Mouse (Mus musculus): ENCODE data around the gene Tmcc2.
A peak's percentile ranks its signal among the peaks of the same experiment; 100 is the strongest.

Tmcc2 gene

GRCm38 (mm10) chr1:132389886-132390585 is 1.0 kb downstream of the Tmcc2 start:
- peak; percentile 89 for DNase-seq (ENCODE audit: low read depth, low spot score)

DNA sequence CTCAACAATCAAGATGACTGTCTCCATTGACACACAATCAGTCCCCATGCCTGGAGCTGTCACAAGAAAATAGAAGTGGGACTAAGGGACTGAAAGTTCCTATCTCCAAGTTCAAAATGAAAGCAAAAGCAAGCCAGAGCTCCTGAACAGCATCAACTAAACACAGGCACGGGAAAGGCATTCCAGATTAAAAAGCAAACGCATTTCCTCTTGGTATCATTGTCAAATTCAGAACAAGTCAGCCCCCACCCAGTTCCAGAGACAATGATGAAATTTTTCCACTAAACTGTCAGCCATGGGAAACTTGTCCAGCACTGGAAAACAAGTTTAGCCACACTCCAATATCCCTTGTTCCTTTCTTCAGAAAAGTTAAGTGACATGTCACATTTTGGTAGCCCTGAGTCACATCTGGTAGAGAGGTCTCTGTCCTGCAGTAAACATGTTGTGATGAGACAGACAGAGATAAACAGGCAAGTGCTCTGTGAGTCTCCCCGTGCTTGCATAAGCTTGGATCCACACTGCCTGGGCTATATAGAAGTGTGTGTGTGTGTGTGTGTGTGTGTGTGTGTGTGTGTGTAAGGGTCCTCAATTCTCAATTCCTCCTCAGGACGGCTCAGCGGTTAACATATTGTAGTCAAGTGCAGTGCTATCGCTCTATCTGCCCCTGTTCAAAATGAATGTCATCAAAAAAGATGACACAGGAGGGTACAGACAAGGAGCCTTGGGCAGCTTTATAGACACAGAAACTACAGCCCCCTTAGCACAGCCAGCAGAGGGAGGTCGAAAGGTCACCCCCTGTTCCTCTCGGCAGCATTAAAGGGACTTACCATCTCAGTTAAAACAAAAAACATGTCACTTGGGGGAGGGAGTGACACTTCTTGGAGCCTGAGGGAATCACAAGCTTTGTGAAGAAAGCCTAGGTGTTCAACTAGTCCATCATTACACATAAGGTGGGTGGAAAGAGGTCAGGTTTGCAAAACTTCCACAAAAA is 2.0 kb downstream of the Tmcc2 start:
- no peak for DNase-seq (ENCODE audit: low read depth, low spot score)

GRCm38 (mm10) chr1:132387943-132388342 is 3.1 kb downstream of the Tmcc2 start:
- no peak for DNase-seq (ENCODE audit: low read depth, low spot score)

GRCm38 (mm10) chr1:132386266-132386665 is 4.8 kb downstream of the Tmcc2 start:
- no peak for DNase-seq (ENCODE audit: low read depth, low spot score)

- no peak for DNase-seq (ENCODE audit: low read depth, low spot score)
Observed at GRCm38 (mm10) chr1:132385711-132386110, 5.4 kb downstream of the Tmcc2 start.

GRCm38 (mm10) chr1:132385266-132385665 is 5.8 kb downstream of the Tmcc2 start:
- DNase-seq (ENCODE audit: low read depth, low spot score) = no peak

GRCm38 (mm10) chr1:132384001-132384554 is 7.0 kb downstream of the Tmcc2 start:
- no peak for DNase-seq (ENCODE audit: low read depth, low spot score)

GRCm38 (mm10) chr1:132381929-132382328 is 9.2 kb downstream of the Tmcc2 start:
- no peak for DNase-seq (ENCODE audit: low read depth, low spot score)

GRCm38 (mm10) chr1:132380550-132381100 is 10.5 kb downstream of the Tmcc2 start:
- DNase-seq (ENCODE audit: low read depth, low spot score) = peak; percentile 57

- no peak for DNase-seq (ENCODE audit: low read depth, low spot score)
Observed at GRCm38 (mm10) chr1:132377811-132378210, 13.3 kb downstream of the Tmcc2 start.

DNA sequence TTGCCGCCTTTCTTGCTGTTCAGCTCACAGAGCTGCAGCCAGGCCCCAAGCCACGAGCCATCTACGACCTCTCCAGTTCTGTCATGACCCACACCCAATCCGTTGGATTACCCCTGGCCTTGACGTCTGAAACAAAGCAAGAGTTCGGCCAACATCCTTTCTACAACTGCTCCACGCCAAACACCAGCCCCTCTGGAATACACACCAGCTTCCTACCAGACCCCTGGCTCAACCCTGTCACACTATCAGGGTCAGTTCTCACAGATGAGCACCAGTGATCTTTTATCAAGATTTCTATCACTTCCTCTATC is 14.1 kb downstream of the Tmcc2 start:
- no peak for DNase-seq (ENCODE audit: low read depth, low spot score)

- DNase-seq (ENCODE audit: low read depth, low spot score) = no peak
Observed at GRCm38 (mm10) chr1:132376211-132377054, 14.6 kb downstream of the Tmcc2 start.

DNA sequence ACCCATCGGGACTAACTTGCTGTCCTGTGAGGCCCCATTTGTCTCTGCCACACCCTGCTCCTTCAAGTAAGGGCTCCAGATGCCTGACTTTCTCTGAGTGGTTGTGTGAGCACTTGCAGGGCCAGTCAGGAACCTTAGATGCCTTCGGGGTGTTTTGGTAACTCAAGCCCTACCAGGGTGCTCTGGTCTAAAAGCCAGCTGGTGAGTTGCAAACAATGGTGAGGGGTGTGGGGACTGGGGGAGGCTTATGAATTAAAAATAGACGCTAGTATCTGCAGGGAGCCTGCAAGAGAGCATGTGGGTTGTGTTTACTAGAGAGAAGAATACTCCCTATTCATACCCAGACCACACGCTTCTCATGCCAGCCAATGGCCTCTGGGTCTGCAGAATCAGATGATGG is 15.8 kb downstream of the Tmcc2 start:
- DNase-seq (ENCODE audit: low read depth, low spot score) = no peak

DNA sequence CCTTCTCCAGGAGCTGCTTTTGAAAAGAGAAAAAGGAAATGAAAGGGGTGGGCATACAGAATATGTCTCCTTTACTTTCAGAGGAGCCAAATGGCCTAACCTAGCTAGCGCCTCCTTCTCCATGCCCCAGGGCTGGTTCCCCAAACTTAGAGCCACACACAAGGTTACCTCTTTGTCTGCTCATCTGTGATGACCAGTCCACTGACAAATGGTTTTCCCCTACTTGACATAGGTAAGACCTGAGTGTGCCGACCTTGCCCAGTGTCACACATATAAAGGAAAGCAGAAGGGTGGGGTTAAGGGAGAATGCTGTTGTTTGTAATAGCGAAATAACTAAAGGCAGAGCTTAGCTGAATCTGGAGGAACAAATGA is 16.2 kb downstream of the Tmcc2 start:
- no peak for DNase-seq (ENCODE audit: low read depth, low spot score)

DNA sequence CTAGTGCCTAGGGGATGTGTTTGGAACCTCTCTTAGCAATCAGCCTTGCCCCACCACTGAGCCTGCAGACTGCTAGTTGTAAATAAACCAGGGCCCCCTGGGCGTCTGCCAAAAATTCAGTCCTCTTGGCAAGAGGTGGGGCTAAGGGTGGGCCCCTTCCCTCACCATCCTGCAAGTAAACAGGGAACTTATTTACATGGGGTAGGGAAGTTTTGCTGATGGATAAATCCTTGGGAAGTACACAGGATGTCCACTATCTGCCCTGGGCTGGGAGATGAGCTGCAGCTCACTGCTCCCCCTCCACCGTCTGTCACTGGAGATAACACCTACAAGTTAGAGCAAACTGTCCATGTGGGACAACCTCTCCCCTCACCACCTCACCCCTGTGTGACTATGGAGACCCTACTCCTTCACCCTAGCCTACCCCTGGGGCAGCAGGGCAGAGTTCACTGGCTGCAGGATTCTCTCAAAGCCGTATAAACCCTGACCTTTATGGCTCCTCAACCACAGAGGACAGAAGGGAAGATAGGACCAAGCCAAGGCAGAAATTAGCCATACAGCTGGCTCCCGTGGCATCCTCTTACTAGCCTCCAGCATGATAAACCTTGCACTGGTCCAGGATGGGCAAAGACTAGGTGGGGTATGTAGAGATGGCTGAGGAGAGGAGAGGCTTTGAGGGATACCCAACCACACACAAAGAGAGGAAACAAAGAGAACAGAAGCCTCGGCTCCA is 16.8 kb downstream of the Tmcc2 start:
- no peak for DNase-seq (ENCODE audit: low read depth, low spot score)

DNA sequence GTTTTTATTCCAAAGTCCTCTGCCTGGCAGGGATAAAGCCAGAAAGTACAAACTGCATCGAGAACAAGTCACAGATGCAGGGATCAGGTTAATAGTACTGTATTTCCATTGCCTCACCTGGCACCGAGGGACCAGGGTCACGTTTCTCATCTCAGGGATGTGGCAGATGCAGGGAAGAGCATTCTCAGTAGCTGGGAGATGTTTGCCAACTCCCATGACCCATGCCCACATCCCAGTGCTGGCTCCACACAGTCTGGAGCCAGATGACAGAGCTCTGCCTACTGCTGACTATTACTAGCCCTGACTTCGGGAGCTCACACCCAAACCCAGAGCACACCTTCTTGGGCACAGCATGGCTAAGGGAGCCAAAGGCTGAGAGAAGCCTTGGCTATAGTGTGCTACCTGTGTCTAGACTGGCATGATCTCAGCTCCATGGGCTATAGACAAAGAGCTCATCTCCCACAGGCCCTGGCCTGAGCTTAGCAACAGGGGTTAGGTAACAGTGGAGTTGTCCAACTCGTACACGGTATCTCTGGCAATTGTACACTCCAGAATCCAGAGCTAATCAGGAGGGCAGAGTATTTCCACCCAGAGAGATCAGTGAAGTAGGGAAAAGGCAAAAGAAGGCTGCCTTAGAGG is 18.1 kb downstream of the Tmcc2 start:
- no peak for DNase-seq (ENCODE audit: low read depth, low spot score)

- DNase-seq (ENCODE audit: low read depth, low spot score) = no peak
Observed at GRCm38 (mm10) chr1:132372354-132372753, 18.7 kb downstream of the Tmcc2 start.

DNA sequence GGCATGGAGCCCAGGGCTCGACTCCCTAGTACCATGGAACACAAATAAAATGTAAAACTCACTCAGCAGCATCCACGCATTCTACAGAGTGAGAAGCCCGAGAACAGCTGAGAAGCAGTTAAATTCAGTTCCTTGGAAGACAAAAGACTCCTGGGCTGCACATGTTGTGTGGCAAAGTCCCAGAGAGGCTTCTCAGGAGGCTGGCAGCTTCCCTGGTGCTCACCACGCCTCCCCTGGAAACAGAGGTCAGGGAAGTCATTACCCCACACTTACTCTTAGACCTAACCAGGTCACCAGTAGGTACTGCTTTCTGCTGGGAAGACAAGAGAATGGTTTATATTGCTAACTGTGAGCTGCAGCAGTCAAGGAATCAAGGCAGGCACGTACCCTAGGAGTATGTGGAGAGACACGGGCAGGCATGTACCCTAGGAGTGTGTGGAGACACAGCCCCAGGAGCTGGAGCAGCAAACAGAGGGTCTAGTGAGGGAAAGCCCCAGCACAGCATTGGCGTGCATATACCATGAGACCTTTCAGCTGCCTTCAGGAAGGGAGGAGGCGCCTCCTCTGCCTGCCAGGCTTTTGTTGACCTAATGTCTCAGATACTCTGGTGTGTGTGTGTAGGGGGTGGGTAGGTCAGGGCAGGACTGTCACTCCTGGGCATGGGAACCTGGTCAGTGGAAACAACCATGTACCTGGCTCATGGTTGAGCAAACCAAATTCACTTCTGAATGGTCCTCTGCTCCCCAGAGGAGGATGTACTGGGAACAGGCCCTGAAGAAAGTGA is 19.6 kb downstream of the Tmcc2 start:
- peak; percentile 57 for DNase-seq (ENCODE audit: low read depth, low spot score)

DNA sequence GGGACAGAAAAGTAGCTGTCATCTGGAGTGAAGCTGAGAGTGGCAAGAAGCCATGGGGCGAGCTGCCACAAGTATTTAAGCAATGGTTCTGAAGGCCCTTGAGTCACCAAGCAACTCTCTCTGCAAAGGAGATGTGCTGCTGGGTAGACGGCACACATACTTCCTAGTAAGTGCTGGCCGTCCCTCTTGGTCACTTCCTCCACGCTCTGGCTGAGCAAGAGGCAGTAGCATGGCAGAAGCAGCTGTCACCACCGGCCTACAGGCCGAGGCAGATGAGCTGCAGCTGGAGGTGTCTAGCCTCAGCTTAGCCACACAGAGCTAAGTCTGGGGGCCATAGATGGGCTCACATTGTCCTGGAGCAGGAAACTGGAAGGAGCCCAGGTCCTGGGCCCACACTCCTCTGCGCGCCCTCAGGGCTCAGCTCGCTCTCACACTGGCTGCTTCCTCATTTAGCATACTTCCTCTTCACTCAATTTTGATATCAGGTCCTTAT is 20.4 kb downstream of the Tmcc2 start:
- no peak for DNase-seq (ENCODE audit: low read depth, low spot score)

Measured in ZHBTc4 (cell line).